Mouse (Mus musculus): ENCODE measurements around the gene Cdca7.

DNA sequence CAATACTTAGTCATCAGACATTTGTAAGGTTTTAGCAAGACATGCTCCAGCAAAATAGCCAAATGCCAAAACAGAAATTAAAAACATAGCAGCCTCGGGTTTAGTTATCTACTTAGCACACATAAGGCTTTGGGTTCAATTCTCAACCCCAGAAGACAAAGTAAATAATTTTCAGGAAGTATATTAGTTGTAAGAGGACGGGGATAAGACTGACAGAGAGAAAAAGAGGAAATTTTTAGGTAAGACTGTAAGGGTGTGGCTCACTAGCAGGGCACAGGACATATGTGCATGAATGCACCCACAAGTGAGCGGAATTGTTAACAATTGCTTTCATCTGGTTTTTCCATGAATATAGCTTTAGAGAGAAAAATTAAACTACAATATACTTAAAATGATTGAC, 32.0 kb upstream of the Cdca7 start:
- TF ChIP-seq ZNF384 (IDR thresholded peaks at IDR 0.05; ENCODE audit: low read depth, low read length), result no peak
- TF ChIP-seq HCFC1 (IDR thresholded peaks at IDR 0.05; ENCODE audit: borderline replicate concordance, insufficient read depth, low read length), result no peak
